Mouse (Mus musculus) embryonic facial prominence, embryonic 15.5 days (tissue): ENCODE data around the gene Cabp1. TPM values are rescaled to one million over a fixed set of nuclear protein-coding genes. Genes with fewer than 3 reads are reported as not detected.

Experiments
- ATAC-seq: fragments of 200-750 bp; cut with Nextera tagmentation; 2 replicates; pipeline ENCODE4 v1.8.0; 2017; ENCODE audit warnings: low read depth, moderate TSS enrichment; ENCODE audit not compliant: insufficient number of reproducible peaks, low FRiP score, low TSS enrichment
- H3K27ac ChIP-seq: fragments of 300-500 bp; sonication (generic); replicated peaks from 2 replicates; pipeline ENCODE4 v1.5.1; 2015; ENCODE audit warnings: mild to moderate bottlenecking, inconsistent platforms
- H3K27me3 ChIP-seq: fragments of 300-500 bp; sonication (generic); 2 replicates; pipeline ENCODE4 v1.6.1; 2015; ENCODE audit warnings: inconsistent platforms
- H3K36me3 ChIP-seq: fragments of 300-500 bp; sonication (generic); 2 replicates; pipeline ENCODE4 v1.6.1; 2015; ENCODE audit warnings: mild to moderate bottlenecking, inconsistent platforms
- H3K4me1 ChIP-seq: fragments of 300-500 bp; sonication (generic); 2 replicates; pipeline ENCODE4 v1.6.1; 2015; ENCODE audit warnings: inconsistent platforms
- H3K4me2 ChIP-seq: fragments of 300-500 bp; sonication (generic); replicated peaks from 2 replicates; pipeline ENCODE4 v1.6.1; 2015; ENCODE audit warnings: mild to moderate bottlenecking, inconsistent platforms
- H3K4me3 ChIP-seq: fragments of 300-500 bp; sonication (generic); replicated peaks from 2 replicates; pipeline ENCODE4 v1.5.1; 2015; ENCODE audit warnings: mild to moderate bottlenecking, inconsistent platforms
- H3K9ac ChIP-seq: fragments of 300-500 bp; sonication (generic); 2 replicates; pipeline ENCODE4 v1.6.1; 2015; ENCODE audit warnings: inconsistent platforms
- H3K9me3 ChIP-seq: fragments of 300-500 bp; sonication (generic); replicated peaks from 2 replicates; pipeline ENCODE4 v1.6.1; 2016; ENCODE audit warnings: inconsistent platforms
- WGBS: fragments of 180-500 bp; shearing (Covaris S2); methylation state at CpG from one replicate; pipeline ENCODE4 v1.1.7; 2015; 5-methylcytosine and 5-hydroxymethylcytosine counted together
- polyA plus RNA-seq: library from polyadenylated mRNA; unstranded; fragments of >200 nt; fragmentation: Nextera tagmentation; extraction: Ambion mirVana; gene quantifications from 2 replicates; pipeline ENCODE4 v1.2.1, GENCODE M21; 2015

Gene Cabp1
- polyA plus RNA-seq, 1 experiment from 2014 or later, result 2.6 TPM

DNA sequence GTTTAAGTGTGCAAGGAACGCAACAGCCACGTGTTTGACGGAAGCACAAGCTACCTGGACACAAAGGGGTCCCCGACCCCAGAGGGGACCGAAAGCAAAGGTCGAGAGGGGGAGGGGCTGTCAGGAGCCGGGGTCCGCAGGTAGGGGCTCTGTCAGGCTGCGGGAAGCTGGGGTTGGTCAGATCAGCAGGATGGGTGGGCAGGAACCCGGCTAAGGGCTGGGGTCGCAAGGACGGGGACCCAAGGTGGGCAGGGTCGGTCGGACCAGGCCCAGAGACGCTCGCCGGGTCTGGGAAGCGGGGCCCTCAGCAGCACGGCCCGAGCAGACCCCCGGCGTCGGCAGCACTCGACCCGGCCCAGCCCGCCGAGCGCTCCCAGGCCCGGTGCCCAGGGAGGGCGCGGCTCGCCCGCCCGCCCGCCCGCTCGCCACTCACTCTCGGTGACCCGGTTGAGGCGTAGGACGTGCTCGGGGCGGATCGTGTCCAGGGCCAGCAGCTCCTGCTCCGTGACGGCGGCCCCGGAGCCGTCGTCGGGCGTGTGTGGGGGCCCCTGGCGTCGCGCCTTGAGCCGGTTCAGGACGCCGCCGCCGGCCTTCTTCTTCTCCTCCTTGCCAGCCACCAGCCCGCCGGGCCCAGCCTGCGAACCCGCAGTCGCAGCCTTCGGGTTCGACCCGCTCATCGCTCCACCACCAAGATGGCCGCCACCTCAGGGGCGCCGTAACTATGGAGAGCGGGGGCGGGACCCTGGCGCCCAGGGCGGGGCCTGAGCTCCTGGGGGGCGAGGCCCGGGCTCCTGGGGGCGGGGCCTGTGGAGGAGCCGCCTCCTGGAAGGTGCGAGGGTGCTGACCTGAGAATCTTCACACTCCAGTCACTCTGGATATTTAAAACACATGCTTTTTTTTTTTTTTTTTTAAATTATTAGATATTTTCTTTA is 59.7 kb downstream of the Cabp1 start, which contains the start of gene Unc119b:
Gene Unc119b, minus strand, starts transcription at position 742 of the 932 bp plus-strand sequence.
- Histone ChIP-seq H3K4me3 (peak within 1 kb of the TSS; percentile 78), H3K9ac (peak within 1 kb of the TSS; percentile 69), H3K9me3 (no peaks in the 10 kb centered on the region), H3K27me3 (no peaks in the 10 kb centered on the region), H3K4me2 (peak within 1 kb of the TSS; percentile 86), H3K27ac (no peak within 1 kb of the TSS), H3K36me3 (peaks cover 8% of the 10 kb centered on the region), H3K4me1 (peaks cover 17% of the 10 kb centered on the region)
- under 1% methylated on average over 65 of the region's 81 CpGs for WGBS
- ATAC-seq, result peak; percentile 91

DNA sequence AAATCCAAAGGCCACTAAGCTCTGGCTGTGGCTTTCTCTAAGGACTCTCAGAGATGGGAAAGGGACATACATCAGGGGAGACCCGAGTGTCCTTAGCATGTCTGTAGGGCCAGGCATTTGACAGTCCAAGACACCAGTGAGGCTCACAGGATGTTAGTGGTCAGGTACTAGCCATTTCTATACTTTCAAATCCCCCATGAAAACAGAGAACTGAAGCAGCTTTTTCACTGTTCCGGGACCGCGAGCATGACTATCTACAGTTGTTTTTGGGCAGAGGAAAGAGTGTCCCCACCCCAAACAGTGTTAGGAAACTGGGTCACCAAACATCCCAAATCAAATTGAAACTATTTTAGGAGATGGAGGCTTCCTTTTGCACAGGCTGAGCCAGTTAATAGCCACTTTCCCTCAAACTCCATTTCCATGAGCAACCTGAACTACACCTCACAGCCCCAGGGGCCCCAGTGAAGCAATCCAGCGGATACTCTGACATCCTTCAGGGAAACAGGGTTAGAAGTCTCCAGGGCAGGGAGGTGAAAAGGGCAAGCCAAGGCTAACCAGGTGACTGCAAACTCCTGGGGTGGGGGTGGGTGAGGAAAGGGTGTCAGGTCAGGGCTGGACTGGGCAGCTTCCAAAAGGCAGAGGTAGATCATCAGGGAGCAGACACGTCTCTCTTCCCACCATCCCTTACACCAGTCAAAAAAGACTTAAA is 60.7 kb downstream of the Cabp1 start:
- no peak for ATAC-seq
- WGBS, result 43% methylated on average over 6 of the region's 6 CpGs

DNA sequence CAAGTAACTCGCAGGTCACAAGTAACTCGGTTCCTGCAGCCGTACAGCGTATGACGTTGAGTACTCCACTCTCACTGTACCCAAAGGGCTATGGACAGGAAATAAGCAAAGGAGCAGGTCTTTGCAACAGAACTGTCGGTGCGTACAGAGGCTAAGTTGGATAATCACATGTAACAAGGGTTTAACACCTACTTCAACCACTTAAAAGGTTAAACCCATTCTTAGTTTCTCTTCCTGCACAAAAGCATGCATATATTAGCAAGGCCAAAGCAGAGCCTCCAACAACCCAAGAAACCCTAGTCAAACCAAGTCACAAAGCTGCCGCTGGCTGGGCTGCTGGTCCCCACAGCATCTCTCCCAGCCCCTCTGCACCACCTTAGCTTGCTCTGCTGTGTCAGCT is 61.7 kb downstream of the Cabp1 start:
- Histone ChIP-seq H3K9ac (no peak overlapping the region), H3K9me3 (no peaks in the 10 kb centered on the region), H3K4me1 (peaks cover 17% of the 10 kb centered on the region), H3K27me3 (no peaks in the 10 kb centered on the region), H3K4me2 (no peak overlapping the region), H3K4me3 (no peak overlapping the region), H3K27ac (no peak overlapping the region), H3K36me3 (peaks cover 26% of the 10 kb centered on the region)
- ATAC-seq, result no peak
- 89% methylated on average over 8 of the region's 8 CpGs for WGBS

More for the DNA sequence above, 60.7 kb downstream of the Cabp1 start:
- H3K36me3 ChIP-seq, result peaks cover 15% of the 10 kb centered on the region
- H3K9me3 ChIP-seq, result no peaks in the 10 kb centered on the region
- H3K4me1 ChIP-seq, result peaks cover 17% of the 10 kb centered on the region
- peak overlapping the region; percentile 78 for H3K4me3 ChIP-seq
- no peaks in the 10 kb centered on the region for H3K27me3 ChIP-seq
- H3K27ac ChIP-seq, result no peak overlapping the region
- H3K9ac ChIP-seq, result peak overlapping the region; percentile 26; the same call in 1 of the 2 replicates
- peak overlapping the region; percentile 86 for H3K4me2 ChIP-seq

DNA sequence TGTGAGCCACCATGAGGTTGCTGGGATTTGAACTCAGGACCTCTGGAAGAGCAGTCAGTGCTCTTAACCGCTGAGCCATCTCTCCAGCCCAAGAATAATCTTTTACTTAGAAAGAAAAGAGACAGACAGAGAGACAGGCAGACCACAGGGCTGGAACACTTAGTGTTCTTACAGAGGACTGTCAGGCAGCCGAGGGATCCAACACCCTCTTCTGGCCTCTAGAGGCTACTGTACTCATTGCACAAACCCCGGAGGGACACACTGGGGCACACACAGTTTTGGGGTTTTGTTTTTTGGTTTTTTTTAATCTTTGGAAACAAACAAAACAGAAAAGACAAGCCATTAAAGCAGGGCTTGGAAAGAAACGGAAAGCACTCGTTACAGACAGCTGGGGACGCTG is 64.9 kb downstream of the Cabp1 start:
- Histone ChIP-seq H3K9me3 (no peaks in the 10 kb centered on the region), H3K9ac (no peak overlapping the region), H3K27ac (no peak overlapping the region), H3K36me3 (peaks cover 51% of the 10 kb centered on the region), H3K4me3 (no peak overlapping the region), H3K27me3 (no peaks in the 10 kb centered on the region), H3K4me1 (peaks cover 29% of the 10 kb centered on the region), H3K4me2 (no peak overlapping the region)
- ATAC-seq, result no peak
- WGBS, result 87% methylated on average over 6 of the region's 6 CpGs

DNA sequence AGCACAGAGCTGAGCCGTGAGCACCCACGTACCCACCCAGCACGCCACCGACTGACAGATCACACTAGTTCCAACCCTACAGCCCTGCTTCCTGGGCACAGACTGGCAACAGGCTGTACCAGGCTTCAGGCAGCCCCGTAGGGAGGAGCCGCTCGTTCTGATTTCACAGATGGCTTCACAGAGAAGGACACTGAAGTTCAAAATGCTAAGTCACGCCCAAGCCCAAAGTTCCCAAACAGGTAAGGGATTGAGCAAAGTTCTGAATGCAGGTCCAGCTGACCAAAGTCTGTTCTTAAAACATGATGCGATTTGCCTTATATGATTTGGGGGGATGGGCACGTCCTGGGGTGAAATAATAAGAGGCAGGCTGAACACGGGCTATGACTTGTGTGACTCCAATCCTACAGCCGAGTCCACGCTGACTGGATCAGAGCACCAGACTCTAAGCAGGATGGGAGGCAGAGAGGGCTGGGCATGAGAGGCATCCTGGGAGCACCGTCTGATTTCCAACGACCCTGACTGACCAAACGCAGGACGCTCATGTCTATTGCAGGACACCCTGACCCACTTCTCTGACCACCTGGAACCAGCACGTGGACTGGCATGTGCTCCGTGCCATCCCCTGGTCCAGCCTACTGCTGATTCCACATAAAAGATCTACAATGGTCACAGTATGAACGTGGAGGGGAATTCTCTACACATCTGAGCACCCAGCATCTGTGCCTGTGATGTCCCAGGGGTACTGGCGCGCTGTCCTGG is 66.6 kb downstream of the Cabp1 start:
- H3K4me3 ChIP-seq, result no peak overlapping the region
- peaks cover 62% of the 10 kb centered on the region for H3K36me3 ChIP-seq
- H3K4me1 ChIP-seq, result peaks cover 14% of the 10 kb centered on the region
- H3K27me3 ChIP-seq, result no peaks in the 10 kb centered on the region
- 91% methylated on average over 22 of the region's 22 CpGs for WGBS
- no peaks in the 10 kb centered on the region for H3K9me3 ChIP-seq
- H3K9ac ChIP-seq, result no peak overlapping the region
- H3K4me2 ChIP-seq, result no peak overlapping the region
- no peak for ATAC-seq
- no peak overlapping the region for H3K27ac ChIP-seq

DNA sequence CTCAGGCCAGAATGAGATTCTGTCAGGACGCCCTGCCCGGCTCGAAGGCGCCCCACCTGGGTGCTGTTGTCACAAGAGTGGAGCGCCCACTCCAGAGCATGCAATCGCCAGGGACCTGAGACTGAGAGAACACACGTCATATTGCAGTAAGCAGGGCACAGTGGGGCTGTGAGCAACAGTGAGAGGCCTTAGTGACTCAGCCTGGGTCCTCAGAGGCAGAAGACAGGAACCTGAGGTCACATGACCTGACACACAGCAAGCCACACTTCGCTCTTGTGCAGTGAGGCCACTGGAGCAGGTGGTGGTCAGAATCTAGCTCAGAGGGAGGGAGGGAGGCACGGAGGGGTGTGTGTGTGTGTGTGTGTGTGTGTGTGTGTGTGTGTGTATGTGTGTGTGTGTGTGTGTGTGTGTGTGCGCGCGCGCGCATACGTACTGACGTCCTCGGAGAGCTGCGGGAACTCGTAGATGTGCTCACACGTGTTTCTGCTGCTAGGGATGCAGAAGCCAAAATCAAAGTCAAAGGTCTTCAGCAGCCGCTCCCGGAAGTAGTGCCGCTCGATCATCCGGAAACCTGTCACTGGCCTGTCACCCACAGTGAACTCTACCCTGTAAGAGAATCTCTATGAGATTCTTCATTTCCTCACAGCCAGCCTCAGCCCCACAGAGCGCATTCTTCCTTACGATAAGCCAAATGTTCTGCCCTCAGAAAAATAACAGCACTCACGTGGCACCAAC is 67.4 kb downstream of the Cabp1 start:
- Histone ChIP-seq H3K27ac (no peak overlapping the region), H3K36me3 (peaks cover 62% of the 10 kb centered on the region), H3K4me2 (no peak overlapping the region), H3K4me1 (peaks cover 12% of the 10 kb centered on the region), H3K9me3 (no peaks in the 10 kb centered on the region), H3K27me3 (no peaks in the 10 kb centered on the region), H3K4me3 (no peak overlapping the region), H3K9ac (no peak overlapping the region)
- WGBS, result 90% methylated on average over 28 of the region's 28 CpGs
- no peak for ATAC-seq

DNA sequence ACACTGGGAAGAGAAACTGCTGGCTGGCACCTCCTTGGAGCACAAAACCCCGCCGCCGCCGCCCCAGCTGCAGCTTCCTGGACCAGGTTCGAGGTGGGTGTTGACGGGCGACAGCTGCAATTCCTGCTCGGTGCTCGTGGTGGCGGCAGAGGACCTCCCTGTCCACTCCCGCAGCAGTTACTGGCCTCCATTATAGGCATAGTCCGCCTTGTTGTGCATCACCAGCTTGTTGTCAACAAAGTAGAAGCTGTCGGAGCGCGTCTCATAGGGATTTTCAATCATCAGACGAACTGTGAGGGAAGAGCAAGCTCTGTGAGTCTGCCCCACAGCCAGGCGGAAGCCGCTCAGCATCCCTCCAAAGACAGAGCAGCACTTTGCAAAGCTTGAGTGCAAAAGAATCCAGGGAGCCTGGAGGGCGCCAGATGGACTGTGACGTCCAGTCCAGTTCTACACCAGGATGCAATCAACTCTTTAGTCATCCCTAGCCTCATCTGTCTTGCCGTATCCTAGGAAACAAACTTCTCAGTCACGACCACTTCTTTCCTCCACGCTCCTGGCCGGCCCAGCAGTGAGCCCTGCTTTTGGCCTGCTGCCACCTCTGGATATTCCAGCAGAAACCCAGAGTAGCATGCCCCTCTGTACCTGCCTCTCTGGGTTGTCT is 68.8 kb downstream of the Cabp1 start:
- Histone ChIP-seq H3K9me3 (no peaks in the 10 kb centered on the region), H3K4me2 (no peak overlapping the region; the same call in 1 of the 2 replicates), H3K27me3 (no peaks in the 10 kb centered on the region), H3K4me3 (no peak overlapping the region), H3K36me3 (peaks cover 62% of the 10 kb centered on the region), H3K4me1 (peaks cover 12% of the 10 kb centered on the region), H3K27ac (0 out of 2 replicates have a peak overlapping the region, but pooled peaks have one; percentile 29), H3K9ac (no peak overlapping the region)
- ATAC-seq, result peak; percentile 78; the same call in 1 of the 2 replicates
- 16% methylated on average over 24 of the region's 24 CpGs for WGBS

DNA sequence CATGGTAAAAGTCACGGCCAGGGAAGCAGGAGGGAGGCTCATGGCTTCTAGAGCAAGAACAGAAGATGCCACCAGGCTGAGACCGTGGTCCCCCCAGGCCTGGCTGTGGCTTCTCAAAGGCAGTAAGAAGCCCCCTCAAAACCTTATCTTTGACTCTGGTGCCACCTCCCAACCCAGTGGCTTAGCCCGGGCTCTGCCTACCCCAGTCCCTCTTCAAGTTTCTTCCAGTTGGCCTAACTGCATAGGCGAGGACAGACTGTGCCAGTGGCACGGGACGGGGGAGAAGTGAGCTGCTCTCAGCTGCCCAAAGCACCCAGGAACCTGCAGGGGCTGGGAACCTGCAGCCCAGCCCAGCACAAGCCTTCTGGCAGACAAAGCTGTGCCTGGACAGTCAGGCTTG is 69.5 kb downstream of the Cabp1 start:
- no peak overlapping the region for H3K4me3 ChIP-seq
- no peaks in the 10 kb centered on the region for H3K9me3 ChIP-seq
- H3K27ac ChIP-seq, result no peak overlapping the region
- ATAC-seq, result no peak
- H3K27me3 ChIP-seq, result no peaks in the 10 kb centered on the region
- peaks cover 12% of the 10 kb centered on the region for H3K4me1 ChIP-seq
- 94% methylated on average over 6 of the region's 6 CpGs for WGBS
- H3K36me3 ChIP-seq, result peaks cover 56% of the 10 kb centered on the region
- no peak overlapping the region for H3K4me2 ChIP-seq
- H3K9ac ChIP-seq, result no peak overlapping the region

DNA sequence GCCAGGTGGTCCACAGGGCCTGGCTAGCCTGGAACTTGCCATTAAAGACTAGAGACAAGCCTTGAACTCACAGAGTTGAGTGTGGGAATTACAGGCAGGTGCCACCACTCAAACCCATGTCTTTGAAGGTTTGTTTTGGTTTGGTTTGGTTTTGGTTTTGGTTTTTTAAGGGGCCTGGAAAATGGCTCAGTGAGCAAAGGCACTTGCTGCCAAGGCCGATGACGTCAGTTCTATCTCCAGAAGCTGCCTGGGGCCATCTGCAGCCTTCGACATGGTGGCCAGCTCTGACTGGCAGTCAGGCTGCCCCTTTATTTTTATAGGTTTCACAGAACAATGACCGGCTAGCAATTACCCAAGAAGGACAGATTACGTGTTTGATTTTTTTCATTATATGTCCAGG is 73.2 kb downstream of the Cabp1 start:
- H3K27me3 ChIP-seq, result no peaks in the 10 kb centered on the region
- peaks cover 12% of the 10 kb centered on the region for H3K4me1 ChIP-seq
- no peak overlapping the region for H3K4me3 ChIP-seq
- H3K9ac ChIP-seq, result no peak overlapping the region
- H3K4me2 ChIP-seq, result no peak overlapping the region
- 61% methylated on average over 5 of the region's 5 CpGs for WGBS
- no peak for ATAC-seq
- H3K36me3 ChIP-seq, result peaks cover 37% of the 10 kb centered on the region
- no peaks in the 10 kb centered on the region for H3K9me3 ChIP-seq
- no peak overlapping the region for H3K27ac ChIP-seq

DNA sequence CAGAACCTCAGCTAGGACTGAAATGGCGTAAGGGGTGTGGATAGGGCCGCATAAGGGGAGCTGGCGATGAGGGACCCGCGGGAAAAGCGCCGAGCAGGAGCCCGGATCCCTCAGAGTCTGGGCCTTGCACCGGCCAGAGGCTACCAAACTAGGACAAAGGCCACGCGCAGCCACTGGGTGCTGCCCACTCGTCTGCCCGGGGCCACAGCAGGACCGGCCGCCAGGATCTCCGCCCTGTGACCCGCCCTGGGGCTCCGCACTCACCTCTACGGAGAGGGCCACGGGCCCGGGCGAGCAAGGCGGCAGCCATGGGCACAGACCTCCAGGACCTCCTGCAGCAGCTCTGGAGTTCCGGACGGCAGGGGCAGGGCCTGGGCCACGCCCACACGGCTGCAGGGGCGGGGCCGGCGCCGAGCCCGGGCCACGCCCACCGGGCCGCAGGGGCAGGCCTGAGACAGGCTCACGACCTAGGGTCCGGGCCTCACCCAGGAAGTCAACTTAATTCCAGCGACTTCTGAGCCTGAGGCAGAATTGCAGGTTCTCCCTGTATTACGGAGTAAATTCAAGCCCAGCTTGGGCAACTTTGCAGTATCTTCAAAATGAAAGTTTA is 75.1 kb downstream of the Cabp1 start, which contains the start of gene Acads:
Gene Acads, minus strand, starts transcription at position 386 of the 610 bp plus-strand sequence.
- Histone ChIP-seq H3K9me3 (no peaks in the 10 kb centered on the region), H3K36me3 (peaks cover 33% of the 10 kb centered on the region), H3K27me3 (no peaks in the 10 kb centered on the region), H3K4me3 (peak within 1 kb of the TSS; percentile 75), H3K4me2 (peak within 1 kb of the TSS; percentile 82), H3K9ac (peak within 1 kb of the TSS; percentile 62), H3K4me1 (no peaks in the 10 kb centered on the region), H3K27ac (peak within 1 kb of the TSS; percentile 56; the same call in 1 of the 2 replicates)
- under 1% methylated on average over 39 of the region's 39 CpGs for WGBS
- ATAC-seq, result peak; percentile 84
